Mouse (Mus musculus) spleen, postnatal 14 days (tissue): Measurements from ENCODE around the gene Fam89b.
"Not testable (repeated sequence)": the region's sequence is repeated elsewhere in the genome, so short reads cannot be mapped to it uniquely, and the experiment has no call there.

Experiments
- DNase-seq, 2 experiments: peaks; one replicate each; pipeline ENCODE4 v3.0.0; 2021 to 2022; ENCODE audit warnings: low spot score in 2 of 2

Fam89b gene

DNA sequence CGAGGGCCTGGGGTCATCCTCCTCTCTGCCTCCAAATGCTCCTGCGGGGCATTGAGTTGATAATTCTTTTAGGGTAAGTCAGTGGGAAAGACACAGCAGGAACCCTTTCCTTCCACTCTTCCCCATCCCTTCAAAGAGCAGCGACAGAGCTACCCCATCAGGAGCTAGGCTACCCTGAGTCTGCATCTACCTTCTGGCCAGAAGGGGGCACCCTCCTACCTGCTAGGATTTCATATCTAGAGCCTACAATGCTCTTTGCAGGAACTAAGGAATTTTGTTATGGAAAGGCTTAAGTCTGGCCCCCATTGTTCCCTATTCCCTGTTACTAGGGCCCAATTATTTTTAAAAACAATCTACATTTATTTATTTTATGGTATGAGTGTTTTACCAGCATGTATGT lies 18.2 kb downstream of the Fam89b start:
- DNase-seq = peak in 1 of 2 experiments; percentile 68

DNA sequence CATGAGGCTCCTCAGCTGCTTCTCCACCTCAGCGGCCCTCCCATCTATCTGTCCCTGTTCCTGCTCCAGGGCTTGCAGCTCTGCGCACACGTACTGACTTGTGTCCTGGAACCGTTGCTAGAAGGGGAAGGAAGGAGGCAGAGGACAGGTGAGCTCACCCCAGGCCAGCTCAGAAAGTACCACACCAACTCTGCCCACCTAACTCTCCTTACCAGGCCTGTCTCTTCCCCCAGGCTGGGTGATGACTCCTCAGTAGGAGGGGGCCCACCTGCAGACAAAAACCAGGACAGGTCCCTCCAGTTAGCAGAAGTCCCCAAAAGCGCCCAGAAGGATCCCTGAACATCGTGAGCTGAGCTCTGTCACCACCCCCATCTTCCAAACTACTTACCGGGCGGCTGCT lies 18.9 kb downstream of the Fam89b start:
- no peak for DNase-seq

DNA sequence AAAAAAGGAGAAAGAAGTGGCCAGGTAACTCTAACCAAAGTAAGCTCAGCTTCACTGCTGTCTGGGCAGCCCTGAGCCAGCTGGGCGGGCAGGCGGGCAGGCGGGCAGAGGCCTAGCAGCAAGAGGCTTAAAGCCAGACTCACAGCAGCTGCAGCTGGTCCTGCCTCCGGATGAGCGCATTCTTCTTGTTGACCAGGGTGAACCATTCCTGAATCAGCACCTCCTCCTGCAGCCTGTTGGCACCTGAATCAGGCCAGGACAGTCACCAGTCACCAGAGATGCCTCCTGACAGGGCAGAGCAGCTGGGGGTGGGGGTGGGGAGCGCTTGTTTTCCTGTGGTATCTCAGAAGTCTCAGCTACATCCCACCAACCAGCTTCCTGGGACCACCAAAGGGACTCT lies 19.4 kb downstream of the Fam89b start:
- DNase-seq = no peak

DNA sequence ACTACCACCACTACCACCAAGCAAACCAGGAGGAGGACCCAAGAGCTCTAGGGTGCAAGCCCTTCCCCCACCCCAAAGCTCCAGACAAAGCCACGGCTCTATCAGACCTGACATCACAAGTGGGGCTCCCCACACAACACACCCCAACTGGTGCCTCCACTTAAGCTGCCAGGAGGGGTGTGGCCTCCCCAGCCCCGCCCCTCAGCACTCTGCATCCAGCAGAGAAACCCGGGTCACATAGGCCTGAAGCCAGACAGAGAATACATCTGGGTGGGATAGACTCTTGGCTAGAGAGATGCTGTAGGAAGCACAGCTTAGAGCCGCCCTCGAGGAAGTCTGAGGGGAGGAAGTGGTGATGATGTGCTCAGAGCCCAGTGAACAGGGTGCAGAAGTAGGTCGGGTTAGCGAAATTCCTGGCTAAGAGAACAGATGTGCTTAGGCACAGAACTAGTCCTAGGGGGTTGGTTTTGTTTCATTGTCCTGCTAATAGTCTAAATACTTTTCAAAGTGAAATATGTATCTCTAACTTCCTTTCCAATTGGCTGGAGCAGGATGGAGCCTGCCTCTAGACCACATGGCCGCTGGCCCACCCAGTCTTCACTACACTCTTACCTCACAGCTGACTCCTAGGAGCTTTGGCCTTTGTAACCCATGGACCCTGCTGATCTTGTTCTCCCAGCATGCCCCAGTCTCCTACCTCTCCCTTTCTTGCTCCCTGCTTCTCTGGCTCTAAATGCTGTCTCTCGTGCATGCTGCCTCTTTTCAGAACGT lies 24.5 kb downstream of the Fam89b start:
- DNase-seq = peak in 1 of 2 experiments; percentile 51

DNA sequence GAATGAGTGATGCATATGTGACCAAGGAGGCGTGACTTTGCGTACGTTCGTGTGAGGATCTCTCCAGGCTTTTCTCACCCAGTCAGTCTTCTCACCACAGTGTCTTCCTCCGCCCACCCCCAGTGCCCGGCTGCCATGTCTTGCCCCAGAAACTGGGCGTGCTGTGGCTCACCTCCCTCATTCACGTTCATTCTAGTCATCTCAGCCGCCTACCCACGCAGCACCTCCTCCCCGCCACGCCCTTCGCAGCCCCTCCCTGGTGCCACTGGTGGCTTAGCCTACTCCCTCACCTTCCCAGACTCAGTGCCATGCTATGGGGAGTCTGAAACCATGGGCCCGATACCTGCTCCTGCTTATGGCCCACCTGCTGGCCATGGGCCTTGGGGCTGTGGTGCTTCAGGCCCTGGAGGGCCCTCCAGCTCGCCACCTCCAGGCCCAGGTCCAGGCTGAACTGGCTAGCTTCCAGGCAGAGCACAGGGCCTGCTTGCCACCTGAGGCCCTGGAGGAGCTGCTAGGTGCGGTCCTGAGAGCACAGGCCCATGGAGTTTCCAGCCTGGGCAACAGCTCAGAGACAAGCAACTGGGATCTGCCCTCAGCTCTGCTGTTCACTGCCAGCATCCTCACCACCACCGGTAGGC lies 25.2 kb downstream of the Fam89b start, which contains the start of gene Kcnk7:
Gene Kcnk7 (plus strand): TSS at position 205 of the 638 bp plus-strand sequence.
- DNase-seq = peak in 1 of 2 experiments; percentile 41

DNA sequence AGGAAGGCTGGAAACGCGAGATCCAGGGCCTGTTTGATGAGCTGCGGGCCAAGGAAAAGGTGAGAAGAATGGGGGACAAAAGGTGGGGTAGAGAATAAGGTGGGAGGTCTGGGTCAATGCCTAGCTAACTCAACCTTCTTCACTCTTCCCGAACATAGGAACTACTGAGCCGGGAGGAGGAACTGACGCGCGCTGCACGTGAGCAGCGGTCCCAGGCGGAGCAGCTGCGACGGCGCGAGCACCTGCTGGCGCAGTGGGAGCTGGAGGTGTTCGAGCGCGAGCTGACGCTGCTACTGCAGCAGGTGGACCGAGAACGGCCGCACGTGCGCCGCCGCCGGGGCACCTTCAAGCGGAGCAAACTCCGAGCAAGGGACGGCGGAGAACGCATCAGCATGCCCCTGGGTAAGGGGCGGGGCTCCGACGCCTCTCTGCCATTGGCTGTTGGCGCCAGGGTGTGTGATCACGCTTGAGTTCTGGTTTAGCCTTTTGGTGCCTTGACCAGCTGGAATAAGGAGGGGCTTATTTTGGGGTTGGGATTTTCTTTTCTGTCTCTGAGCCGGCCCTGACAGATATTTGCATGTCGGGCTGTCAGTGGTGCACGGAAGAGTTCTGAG lies 33.5 kb downstream of the Fam89b start:
- DNase-seq = no peak

DNA sequence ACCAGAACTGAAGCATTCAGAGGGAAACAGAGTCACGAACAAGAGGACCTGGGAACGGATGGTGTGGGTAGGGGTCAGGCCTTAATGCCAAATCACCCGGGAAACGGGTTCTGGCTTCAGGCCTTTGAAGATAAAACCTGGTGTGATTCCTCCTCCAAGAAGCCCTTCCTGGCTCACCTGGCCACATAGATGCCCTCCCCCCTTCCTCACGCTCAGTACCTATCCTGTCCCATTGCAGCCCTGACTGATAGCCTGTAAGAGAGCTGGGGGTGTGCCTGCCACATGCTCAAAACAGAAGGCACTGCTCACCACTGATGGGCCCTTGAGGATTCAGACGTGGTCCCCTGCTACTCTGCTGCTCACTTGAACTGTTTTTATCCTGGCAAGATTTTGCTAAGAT lies 35.7 kb downstream of the Fam89b start:
- DNase-seq = no peak

DNA sequence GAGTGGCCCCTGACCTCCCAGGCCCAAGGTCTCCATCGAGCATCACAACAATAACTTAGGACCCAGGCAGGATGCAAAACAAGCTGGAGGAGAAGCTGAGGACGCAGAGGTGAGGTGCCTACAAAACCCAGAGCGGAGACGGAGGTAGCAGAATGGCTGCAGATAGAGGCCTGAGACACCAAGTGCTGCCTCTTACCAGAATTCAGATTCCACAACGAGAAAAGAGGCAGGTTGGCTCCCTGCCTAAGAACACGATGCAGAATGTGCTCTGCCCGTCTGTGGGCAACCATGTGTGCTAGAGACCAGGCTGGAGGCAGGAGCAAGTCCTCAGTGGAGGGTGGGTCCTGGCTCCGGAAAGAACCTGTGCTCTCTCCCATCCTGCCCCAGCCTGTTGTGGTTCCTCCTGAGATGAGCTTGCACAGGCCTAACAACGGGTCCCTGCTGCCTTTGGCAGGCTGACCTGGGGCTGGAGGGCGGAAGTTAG lies 36.5 kb downstream of the Fam89b start:
- DNase-seq = no peak

DNA sequence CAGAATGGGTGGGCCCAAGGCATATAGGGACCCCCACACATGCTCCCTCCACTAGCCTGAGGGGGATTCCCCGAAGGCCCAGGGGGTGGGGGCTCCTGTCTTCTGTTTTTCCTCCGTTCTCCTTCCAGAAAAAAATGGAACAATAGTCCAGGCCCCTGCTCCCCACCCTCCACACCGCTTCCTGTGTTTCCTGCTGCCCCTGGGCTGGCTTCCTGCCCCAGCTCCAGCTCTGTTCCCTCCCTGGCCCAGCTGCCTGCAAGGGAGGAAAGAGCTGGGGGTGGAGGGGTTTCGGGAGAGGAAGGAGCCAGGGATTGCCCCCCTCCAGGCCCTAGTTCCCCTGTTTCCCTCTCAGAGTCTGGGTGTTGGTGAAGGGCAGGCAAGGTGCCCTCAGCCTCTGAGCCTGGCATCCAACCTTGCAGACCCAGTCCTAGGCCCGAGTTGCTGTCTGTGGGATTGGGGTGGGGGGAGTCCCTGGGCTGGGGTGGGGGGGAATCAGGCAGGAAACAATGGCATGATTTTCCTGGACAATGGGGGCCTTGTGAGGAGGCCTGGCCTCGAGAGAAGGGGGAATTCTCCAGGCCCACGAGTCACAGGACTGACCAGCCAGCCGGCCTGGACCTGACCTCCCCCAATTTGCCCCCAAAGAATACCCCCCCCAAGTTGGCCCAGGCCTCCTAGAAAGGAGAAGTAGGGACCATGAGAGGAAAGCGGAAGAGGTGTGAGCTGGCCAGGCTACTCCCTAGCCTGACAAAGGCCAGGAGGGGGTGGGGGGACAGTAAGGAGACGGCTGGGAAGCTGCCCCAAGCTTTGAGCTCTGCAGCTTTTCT lies 37.2 kb downstream of the Fam89b start:
- no peak for DNase-seq

DNA sequence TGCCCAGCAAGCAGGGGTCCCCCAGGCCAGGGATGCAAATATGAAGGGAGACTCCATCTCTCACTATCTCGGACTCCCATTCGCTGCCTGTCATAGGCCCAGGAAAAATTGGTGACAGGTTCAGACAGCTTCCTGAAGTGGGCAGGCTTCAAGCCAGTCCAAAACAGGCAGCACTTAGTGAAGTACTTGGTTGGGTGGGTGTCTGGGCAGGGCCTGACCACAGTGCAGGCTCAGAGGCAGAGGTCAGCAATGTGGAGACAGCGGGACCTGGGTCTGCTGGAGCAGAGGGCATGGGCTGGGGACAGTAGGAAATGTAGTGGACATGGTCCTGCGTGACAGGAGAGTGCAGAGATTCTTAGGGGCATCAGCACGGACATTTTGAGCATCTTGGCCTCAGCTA lies 37.9 kb downstream of the Fam89b start:
- no peak for DNase-seq

DNA sequence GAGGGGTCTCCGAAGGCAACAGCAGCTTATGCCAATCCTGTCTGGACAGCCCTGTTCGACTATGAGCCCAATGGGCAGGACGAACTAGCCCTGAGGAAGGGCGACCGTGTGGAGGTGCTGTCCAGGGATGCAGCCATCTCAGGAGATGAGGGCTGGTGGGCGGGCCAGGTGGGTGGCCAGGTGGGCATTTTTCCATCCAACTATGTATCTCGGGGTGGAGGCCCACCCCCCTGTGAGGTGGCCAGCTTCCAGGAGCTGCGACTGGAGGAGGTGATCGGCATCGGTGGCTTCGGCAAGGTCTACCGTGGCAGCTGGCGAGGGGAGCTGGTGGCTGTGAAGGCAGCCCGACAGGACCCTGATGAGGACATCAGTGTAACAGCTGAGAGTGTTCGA lies 39.1 kb downstream of the Fam89b start:
- no peak for DNase-seq

DNA sequence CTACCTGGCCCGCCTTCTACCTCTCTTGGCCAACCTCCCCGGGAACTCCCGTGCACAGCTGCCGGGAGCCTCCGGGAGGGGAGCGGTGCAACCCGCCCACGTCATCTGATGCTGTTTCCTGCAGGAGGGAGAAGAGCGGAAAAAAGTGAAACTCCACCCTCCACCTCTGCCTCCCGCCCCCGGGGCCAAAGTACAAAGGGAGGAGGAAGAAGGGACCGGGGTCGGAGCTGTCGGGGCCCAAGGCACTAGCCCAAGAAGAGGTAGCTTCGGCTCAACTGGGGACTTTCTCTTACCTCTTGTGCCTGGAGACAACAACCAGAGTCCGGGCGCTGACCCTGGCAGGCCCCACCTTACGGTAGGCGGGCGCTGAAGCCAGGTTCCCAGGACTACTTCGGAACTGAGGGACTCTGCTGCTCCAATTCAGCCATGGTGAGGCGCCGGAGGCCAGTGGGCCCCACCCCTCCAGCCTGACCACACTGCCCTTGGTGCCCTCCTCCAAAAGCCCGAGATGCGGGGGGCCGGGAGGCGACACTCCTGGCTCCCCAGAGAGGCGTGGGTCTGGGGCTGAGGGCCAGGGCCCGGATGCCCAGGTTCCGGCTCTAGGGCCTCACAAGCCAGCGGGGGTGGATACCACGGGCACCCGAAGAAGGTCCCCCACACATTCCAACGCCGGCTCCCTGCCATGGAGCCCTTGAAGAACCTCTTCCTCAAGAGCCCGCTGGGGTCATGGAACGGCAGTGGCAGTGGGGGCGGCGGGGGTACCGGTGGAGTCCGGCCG lies 39.7 kb downstream of the Fam89b start:
- DNase-seq = peak; percentile 70 to 77

DNA sequence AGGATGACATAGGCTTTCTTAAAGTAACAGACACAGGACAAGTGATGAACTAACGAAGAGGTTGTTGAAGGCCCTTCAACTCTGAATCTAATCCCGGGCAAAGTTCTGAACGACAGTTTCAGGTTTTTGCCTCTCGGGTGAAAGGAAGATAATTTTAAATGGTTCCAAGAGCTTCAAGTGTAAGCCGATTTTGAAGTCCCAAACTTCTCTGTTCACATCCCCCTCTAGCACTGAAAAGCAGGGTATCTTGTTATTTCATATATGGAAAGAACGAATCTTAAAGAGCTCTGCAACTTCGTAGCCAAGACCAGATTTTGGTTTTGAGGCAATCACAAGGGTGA lies 40.4 kb downstream of the Fam89b start:
- no peak for DNase-seq

DNA sequence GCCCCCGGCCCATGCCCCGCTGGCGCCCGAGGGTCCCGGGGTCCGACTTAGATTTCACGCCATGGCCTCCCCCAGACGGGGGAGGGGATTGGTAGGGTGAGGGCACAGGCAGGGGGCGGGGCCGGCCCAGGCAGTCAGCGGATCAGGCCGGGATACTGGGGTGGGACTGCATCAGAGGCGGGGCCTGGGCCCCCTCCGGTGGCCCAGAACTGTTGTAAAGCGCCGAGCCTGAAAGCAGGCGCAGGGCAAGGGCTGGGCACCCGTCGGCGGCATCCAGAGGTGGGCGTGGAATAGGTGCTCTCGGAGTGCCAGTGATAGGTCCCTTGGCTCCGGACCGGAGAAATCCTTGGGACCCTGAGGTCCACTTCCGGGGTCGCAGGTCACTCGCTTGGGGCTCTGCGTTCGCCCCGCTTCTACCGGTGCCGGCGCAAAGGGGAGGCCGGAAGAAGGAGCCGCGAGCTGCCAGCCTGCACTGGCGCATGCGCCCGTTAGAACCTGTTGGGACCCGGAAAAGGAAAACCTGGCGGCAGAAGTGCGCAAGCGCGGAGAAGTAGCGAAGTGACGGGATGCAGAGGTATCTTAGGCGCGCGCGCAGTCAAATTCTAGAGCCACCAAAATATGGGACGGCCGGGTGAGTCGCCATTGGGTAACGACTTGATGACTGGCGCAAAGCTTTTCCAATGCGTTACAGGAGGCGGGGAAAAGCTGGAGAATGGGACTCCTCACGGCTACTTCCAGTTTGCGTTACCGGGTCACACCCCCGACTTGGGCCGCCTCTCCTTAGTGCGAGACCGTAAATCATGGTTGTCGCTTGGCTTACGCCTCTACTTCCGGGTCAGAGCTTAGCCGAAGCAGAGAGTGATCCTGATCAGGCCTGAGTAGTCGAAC lies 41.0 kb downstream of the Fam89b start, which contains the start of the genes Map3k11 and Pcnx3:
Gene Map3k11 (plus strand): TSS at position 543 of the 888 bp plus-strand sequence.
Gene Pcnx3 (minus strand): TSS at position 709 of the 888 bp plus-strand sequence.
- DNase-seq = peak; percentile 90 to 92

DNA sequence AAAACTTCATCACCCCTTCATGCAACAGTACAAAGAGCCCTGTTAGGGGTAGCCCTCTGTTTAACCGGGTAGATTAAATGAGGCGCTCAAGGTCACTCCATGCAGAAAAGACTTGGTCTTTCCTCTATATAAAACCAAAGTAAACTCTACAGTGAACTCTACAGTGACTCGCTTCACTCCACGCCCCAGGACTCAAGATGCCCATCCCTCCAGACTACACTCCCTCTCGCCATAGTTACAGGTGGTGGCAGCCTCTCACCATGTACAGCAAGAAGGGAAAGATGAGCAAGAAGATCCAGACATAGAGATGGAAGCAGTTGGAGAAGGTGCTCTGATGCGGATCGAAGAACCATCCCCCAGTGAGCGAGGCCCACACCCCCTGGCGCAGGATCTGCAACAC lies 41.7 kb downstream of the Fam89b start:
- no peak for DNase-seq

DNA sequence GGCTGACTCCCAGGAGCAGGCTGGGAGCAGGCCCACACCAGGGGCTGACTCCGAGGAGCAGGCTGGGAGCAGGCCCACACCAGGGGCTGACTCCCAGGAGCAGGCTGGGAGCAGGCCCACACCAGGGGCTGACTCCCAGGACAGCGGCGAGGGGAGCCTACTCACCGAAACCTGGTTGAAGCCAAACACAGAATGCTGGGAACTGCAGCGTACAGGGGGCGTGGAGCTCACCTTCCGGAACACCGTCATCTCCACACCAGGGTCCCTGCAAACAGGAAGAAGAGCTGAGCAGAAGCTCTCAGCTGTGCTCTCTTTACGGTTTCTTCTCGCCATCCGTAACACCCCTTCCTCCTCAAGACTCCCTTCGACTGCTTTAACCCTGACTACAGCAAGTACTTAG lies 42.5 kb downstream of the Fam89b start:
- DNase-seq = not testable (repeated sequence)

DNA sequence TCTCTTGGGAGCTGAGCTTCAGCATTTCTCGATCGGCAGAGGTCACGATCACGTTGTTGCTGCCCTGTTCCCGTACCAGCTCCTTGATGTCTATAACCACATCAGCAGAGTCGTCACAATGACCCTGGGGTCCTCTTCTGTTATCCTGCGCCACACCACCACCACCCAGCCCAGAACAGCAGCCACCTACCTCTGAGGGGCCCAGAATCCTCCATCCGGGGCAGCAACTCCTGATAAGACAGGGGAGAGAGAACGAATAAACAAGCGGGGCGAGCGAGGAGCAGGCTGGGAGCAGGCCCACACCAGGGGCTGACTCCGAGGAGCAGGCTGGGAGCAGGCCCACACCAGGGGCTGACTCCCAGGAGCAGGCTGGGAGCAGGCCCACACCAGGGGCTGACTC lies 43.0 kb downstream of the Fam89b start:
- DNase-seq = no peak

DNA sequence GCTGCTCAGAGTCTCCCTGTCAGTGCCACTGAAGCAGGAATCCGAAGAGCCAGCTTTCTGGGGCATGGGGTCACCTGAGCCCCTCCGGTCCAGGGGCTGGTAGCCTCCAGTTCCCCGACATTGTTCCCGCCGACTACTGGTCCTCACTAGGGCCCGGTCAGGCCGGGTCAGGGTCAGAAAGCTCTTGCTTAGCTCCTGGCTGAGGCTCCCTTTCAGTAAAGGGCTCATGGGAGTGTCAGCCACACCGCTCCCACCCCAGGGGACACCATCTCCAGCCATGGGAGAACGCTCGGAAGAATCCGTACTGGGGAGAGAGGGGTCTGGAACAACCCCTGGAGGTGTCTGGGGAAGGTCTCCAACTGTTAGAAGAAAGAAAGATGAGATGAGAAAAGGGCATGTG lies 43.6 kb downstream of the Fam89b start:
- no peak for DNase-seq

DNA sequence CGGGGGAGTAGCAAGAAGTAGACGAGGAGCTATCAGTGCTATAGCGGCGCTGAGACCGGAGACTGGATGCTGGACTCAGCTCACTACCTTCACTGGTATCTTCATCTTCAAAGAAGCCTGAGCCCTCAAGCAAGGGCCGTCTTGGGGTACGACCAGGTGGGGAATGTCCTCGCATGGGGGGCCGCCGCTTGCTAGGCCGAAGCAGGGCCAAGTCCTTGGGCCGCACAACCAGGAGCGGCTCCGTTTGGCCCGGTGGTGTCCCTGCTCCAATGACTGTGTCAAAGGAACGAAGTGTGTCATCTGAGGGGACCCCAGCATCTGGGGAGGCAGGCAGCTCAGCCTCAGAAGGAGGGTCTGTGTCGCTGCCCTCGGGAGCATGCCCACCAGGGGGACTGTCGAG lies 44.0 kb downstream of the Fam89b start:
- DNase-seq = no peak

DNA sequence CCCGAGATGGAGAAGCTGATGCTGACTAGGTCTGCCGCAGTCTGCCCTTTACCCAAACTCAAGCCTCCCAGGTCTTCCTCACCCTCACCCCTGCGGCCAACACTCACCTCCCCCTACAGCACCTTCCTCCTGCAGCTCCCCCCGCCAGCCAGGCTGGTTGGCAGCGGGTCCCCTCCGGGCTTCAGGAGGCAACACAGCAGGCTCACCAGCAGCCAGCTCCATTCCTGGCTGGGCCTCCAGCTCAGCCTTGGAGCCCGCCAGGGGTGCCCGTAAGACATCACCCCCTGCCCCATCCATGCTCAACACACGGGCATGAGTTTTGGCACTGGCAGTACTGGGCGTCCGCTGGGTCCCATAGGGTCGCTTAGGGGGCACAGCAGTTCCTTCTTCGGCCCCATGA lies 44.5 kb downstream of the Fam89b start:
- no peak for DNase-seq
